Mouse (Mus musculus) cerebellum, adult 18-20 months (tissue): Measurements from ENCODE around the gene Man2a1.
"Not testable (repeated sequence)": the region's sequence is repeated elsewhere in the genome, so short reads cannot be mapped to it uniquely, and the experiment has no call there.

ENCODE experiments used
- DNase-seq, 2 experiments: peaks; one replicate each; pipeline ENCODE4 v3.0.0; 2021

The Man2a1 gene

DNA sequence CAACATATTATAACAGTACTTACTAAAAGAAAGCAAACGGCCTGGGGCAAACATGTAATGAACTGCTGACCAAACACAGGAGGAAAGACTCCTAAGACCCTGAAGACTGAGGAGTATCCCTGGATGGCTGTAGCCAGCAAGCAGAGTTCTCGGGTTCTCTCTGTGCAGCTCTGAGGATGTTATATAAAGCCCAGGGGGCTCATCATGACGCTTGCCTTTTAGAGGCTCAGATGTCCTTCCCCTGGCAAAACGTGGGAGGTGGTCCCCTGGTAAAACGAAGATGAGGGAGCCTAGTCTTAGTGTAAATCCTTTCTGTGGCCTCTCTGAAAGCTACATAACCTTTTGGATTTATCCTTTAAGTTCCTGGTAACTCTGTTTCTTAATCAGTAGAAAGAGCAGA is 119.2 kb downstream of the Man2a1 start:
- DNase-seq = no peak

DNA sequence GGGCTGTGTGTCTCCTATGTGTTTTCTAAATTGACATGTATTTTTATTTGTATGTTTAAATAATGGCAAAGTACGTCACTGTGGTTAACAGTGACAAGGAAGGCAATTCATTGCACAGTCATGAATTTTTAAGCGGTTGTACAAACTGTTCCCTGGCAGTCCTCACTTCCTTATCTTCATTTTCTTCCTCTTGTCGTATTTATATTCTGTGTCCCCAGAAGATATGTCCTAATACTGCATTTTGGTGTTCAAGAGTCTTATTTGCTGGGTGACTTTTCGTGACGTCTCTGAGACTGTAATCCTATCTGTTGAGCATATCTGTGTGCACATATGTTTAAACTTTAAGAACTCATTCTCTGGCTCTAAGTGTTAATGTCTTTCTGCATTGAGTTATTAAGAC is 120.6 kb downstream of the Man2a1 start:
- no peak for DNase-seq

DNA sequence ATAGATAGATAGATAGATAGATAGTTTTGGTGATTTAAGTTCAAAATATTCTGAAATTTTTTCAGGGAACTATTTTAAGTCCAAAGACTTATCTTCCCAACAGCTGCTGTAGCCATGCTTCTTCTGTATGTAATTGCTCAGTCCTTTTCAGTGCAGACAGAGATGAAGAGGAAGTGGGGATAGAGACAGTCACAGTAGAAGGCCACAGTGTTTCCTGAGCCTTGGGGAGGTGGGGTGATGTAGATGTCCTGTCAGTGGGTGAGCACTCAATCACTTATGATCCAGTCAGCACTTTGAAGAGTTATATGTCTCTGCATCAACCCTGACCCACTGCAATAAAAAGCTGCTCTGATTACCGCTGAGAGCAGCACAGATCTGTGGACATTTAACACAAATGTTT is 122.6 kb downstream of the Man2a1 start:
- no peak for DNase-seq

DNA sequence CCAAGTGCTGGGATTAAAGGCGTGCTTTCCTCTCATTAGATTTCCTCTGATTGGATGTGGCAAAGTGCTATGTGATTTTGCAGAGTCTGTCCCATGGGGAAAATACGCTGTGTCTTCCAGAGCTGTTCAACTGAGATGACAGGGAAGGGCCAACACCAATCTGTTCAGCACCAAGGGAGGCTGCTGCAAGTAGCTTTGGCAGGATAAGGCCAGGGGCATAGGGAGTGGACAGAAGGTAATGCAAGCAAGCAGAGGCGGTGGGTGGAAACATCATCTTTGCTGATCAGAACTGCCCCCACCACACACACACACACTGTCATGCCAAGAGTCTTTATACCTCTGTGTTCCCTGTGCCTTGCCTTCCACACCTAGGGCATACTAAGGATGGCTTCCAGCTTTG is 124.7 kb downstream of the Man2a1 start:
- no peak for DNase-seq

DNA sequence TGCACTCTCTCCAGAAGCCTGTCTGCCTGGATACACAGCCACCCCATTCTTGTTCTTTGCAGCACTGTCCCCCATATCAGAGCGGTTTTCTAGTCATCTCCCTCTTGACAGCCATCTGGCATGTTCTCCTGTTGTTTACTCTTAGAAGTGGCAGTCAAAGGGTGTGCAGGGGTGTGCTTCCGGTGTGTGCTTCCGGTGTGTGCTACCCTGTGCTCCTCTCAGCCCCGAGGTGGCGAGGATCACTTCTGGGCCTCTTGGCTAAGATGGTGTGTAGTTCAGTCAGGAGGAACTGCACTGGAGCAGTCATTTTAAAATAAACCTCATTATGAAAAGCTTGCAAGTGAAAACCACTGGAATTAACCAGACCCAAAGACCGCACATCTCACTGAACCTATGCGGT is 125.5 kb downstream of the Man2a1 start:
- DNase-seq = no peak

DNA sequence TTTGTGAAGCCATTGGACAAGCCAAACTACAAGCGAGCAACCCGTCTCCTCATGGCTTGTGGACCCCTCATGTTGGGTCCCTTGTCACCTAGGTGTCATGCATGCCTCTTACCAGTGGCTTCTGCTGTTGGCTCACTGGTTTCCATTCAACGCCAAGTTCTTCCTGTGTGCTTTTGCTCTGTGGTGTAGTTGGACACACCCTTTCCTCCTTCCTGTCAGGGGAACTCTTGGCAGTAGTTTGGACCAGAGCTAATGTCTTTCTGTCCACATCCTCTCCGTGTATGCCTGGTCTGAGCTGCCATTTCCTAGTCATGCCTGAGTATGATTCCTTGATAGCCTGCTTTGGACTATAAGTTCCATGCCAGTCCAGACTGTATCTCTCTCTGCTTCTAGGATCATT is 135.0 kb downstream of the Man2a1 start:
- DNase-seq = no peak

DNA sequence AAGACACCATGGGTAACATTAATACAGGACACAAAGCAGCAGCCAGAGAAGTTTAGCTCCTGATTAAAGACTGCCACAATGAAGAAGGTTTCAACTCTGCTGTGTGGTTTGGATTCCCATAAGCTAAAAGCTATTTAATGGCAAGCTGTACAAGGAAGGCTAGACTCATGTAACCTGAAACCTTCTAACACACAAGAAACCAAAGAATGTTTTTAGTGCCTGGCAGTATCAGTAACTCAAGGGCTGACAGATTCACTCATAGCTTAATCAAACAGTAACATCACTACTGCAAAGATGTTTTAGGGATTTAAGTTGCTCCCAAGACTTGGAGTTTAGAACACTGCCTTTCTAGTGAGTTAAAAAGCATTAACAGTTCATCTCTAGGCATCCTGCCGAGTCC is 137.4 kb downstream of the Man2a1 start:
- DNase-seq = no peak

DNA sequence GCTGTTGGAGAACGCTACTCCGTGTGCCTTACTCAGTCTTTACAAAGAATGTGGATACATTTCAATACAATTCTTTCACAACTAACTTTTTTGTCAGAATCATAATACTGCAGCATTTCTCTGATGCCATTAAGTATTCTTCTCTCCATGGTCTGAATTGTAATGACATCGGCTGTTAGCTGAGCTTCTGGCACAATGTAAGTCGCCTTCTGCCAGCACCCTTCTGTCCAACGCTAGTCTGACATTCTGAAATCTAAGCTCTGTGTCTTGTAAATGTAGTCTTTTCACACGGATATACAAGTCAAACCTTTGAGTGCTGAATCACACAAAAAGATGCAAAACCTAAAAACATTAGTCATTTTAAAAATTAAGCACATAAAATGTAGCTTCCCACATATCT is 138.6 kb downstream of the Man2a1 start:
- DNase-seq = peak; percentile 42 to 64

DNA sequence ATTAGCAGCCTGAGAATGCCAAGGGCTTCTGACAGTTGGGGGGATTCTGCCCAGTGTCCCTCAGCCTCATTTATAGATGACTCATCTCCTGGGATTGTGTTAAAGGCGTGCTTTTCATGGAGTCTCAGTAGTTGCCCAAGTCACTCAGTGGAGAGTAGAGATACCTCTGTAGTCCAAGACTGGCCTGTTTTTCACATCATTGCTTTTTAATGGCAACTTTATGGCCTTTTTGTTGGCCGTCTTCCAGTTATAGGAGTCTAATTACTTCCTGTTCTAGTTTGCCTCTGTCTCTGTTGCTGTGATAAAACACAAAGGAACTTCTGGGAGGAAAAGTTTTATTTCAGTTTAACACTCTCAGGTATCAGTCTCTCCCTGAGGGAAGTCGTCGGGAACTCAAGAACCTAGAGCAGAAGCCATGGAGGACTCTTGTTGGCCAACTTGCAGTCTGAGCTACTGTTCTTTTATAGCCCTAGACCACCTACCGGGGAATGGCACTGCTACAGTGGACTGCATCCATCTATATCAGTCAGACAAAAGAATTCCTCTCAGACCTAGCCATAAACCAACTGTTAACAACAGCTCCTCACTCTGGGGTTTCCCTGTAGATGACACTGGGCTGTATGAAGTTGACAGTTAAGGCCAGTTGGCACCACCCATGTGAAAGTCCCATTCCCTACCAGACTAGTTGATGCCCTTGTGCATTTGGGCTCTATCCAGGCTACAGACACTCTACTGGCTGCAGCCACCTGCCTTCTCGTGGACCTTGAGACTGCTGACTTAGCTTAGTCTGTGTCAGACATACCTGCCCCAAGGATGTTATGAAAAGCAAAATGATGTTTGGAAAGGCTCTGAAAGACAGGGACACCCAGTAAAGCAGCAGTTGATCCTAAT is 142.4 kb downstream of the Man2a1 start:
- no peak for DNase-seq

DNA sequence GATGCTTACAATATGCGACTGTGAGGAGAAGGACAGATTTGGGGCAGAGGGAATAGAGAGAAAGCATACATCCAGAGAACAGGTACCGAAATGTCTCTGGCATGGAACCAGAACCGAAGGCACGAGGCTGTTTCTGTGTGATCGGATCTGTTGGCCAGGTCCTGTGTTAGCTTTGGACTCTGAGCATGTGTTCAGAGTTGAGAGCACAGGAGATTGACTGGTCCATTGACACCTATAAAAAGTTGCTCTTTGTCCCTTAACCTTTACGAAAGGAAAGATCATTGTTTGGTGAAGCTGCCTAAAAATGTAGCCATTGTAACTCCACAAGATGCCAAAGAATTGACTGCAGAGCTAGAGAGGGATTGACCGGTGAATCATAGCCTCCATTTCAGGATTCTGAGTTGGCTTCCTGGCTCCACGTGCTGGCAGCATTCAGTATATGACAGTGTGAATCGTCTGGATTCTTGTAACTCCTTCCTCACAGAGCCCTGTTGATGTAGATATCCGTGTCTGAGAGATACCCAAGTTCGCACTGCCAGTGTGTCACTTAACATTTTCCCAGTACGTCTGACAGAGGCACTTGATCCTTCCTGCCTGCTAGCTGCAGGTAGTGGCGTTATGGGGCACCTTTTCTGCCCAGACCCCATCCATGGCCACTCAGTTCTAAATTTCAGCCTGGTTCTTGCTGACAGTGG is 143.2 kb downstream of the Man2a1 start:
- DNase-seq = no peak

DNA sequence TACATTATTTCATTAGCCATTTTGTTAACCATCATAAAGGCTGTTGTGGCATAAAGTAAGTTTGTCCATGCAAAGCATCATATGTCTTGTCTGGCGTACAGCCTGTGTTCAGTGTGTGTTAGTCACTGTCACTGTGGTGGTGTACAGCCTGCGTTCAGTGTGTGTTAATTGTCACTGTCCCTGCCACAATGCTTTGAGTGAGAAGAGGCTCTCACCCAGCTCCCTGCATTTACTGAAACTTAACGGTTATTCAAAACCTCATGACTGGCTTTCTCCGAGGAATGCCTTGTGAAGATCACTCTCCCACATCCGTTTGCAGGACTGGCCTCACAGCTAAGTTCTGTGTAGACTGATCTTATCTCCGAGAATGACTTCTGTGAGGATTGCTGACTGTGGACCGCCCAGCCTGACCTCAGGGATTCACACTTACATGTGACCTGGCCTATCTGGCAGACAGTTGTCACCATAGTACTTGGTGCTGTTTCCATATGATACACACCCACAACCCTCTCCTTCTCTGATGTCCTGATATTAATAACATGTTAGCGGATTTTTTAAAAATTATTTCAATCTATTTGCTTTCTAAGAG is 146.2 kb downstream of the Man2a1 start:
- no peak for DNase-seq

DNA sequence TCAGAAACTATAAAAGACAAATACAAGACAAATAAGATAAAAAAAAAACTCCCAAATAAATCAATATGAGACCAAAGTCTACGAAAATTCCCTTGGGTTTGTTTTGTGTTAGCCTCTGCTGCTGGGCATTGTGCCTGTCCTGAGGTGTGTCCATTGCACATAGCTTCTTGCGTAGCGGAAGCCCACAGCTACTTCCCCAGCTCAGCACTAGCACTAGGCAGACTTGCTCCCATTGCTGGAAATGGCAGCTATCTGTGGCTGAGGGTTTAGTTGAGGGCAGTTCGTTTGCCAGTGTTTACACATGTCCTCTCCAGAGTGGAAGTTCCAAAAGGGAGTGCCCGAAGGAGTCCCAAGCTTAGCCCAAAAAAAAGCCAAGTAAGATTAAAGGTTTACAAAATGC is 146.9 kb downstream of the Man2a1 start:
- no peak for DNase-seq

DNA sequence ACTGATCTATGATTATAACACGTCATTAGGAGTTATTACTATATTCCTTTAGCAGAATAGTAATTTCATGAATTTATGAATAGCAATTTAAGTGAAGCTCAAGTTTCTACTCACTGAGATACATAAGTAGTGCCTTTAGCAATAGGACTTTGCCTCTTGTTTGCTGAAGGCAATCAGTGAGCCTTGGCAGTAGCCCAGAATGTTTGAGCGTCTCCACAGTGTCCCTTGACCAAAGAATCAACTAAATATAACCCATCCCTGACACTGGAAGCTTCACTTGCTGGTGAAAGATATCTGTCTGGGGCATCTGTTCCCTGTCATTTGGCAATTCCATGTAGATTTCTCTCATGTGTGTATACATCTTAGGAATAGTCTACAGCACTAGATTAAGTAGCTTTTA is 147.6 kb downstream of the Man2a1 start:
- no peak for DNase-seq

DNA sequence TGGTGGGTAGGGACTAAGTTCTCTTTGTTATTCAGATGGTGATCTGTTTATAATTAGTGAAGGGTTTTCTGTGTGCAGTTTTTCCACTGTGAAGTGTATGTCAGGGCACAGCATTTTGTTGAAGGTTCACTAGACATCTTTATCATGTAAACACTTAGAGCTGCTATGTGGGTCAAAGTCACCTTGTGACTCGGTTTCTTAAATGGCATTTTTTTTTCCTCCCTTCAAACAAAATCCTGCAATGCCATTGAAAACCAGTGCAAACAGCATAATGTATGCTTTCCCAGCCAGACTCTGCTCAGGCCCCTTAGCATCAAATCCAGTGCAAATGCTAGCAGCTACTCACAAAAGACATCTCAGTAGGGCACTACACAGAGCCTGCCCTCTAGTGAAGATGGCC is 148.6 kb downstream of the Man2a1 start:
- no peak for DNase-seq

DNA sequence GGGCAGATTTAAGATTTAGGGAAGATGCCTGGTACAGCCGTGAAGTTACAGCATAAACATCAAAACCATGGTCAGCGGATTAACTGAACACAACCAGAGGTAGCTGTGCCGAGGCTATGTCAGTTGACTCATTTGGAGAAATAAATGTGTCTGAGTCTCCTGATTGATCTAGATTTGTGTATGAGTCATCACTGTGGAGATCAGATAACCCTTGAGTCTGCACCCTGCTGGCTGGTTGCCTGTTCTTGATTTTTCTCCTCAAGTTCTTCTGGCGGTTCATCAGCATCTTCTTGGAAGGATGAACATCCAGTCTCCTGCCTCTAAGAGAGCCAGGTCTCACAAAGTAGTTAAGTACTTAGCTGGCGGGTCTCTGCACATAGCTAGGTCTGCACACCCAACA is 150.7 kb downstream of the Man2a1 start:
- no peak for DNase-seq

DNA sequence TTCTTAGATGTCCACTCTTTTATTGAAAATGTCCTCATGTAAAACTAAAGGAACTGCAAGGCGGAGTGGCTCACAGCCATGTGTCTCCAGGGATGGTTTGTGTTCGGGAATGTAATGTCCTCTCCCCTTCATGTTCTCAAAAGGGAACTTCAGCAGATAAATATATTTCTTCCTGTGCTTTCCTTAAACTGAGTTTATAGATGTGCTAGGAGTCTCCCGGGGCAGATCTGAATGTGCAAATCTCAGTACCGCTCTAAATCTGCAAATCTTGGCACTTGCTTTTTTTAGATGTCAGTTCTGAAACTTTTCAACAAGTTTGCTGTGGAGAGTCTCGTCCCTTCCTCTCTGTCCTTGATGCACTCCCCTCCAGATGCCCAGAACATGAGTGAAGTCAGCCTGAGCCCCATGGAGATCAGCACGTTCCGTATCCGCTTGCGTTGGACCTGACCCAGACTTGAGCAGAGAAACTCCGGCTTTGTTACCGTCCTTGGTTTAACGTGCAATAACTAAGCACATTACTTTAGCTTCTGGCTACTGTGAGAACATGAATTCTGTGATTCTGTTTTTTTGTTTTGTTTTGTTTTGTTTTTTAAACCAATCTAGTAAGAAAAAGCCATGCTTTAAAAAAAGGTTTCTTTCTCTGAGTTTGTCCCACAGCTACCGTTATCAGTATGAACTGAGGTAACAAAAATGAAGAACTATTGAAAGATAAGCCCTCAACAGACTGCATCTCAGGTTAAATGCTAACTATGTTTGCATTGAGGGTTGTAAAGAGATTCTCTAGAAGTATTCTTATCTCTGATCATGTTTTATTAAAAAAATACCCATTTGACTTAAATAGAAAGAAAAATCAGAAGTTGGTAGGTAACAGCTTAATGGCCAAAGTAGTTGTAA is 151.8 kb downstream of the Man2a1 start:
- no peak for DNase-seq

DNA sequence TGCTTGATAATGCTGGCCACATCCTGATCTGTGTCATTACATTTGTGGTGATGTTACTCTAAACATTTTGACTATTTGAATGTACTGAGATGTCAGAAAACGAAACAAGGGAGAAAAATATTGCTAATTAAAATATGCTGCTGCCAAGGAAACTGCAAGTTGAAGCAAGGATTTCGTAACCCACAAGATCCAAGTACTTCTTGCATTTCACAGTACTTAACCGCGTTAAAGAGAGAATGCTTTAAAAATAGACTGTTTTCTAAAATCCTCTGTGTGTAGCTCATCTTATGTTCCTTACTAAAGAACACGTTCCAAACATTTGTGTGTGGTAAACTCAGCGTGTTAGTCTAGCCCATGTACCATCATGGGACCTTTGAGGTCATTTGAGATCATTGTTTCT is 153.0 kb downstream of the Man2a1 start:
- no peak for DNase-seq

DNA sequence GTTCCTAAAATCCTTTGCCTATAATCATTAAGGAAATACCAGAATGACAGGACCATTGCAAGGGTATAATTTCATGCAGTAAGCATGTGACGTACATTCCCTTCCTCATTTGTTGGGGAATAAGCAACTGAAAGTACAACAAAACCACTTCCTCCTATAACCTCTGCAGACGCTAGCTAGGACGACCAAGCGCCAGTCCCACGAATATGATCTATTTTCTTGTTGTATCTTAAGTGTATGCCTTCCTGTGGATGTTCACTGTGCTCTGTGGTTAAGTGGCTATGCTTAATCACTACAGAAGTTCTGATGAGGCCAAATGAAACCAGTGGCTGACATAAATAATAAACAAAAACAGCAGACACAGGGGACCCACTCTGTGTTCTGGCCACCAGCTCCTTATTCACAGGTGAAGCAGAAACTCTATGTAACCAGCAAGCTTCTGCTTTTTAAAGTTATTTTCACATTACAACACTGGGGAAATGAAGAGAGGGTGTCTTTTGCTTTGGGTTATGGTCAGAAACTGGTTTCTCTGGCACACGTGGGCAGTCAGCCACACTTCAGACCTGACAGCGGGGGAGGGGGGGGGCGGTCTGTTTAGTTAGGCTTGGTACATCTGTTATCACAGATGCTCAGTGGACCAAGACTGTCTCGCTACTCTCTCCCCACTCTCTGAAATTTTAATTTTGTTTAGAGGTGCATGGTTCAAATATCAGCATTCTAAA is 153.8 kb downstream of the Man2a1 start:
- DNase-seq = no peak

DNA sequence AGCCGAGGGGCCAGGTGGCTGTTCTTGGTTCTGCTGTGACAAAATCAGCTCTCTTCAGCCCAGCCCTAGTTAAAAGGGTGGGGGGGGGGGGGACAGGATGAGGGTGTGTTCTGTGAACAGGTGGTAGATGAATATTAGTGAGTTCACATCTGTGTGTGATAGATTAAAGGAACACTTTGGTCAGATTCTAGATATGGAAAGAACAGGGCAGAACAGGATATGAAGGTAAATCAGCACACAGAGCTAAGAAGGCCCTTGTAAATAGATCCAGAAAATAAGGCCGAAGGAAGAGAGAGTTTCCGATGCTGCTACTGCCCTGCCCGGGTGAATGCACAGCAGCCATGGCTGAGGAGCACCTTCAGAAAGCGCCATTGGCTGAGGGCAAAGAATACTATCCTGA is 154.7 kb downstream of the Man2a1 start:
- no peak for DNase-seq

DNA sequence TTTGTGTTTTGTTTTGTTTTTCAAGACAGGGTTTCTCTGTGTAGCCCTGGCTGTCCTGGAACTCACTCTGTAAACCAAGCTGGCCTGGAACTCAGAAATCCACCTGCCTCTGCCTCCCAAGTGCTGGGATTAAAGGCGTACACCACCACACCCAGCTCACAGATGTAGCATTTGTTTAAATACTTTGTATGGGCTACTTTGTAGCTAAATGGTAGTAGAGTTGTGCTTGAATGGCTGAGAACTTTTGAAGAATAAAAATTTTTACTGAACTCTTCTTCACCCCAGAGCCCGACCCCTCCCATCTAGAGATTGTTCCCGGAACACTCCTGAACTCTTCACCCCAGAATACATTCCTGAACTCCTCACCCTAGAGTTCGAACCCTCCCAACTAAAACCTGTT is 162.1 kb downstream of the Man2a1 start:
- not testable (repeated sequence) for DNase-seq

DNA sequence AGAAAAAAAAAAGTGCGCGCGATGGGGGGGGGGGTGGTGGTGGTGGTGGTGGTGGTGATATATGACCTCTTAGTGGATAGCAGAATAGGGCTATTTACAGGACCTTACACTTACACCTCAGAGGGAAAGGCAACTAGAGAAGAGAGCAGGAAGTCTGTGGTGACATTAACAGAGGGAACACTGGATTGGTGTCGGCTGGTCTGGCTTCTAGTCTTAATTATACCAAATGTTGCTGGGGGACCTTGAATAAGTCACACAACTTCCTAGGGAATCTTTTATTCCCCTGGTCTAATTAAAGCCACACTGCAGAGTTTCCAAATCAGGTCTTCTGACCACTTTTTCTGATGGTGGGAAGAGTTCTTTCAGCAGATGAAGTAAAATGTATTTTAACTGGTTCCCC is 163.0 kb downstream of the Man2a1 start:
- no peak for DNase-seq
